8 mouse cellular contexts compared by ENCODE assay signal in genomic region chr7:67372729-67373583, GRCm38 (mm10). TPM values are rescaled to one million over a fixed set of nuclear protein-coding genes. Genes with fewer than 3 reads are reported as not detected.
DNase-seq lines count a peak whose midpoint lies in the region; ATAC-seq and TF ChIP-seq lines count a peak whose summit lies in the region.

Mef2a (minus strand) TSS chr7:67372858.

- no peaks in the 10 kb centered on the region for H3K9me3 ChIP-seq in G1E (replicated peaks)
- H3K9me3 ChIP-seq in forebrain, embryonic 16.5 days (ENCODE audit: control insufficient read depth, low read length), result no peaks in the 10 kb centered on the region
- no peaks in the 10 kb centered on the region for H3K9me3 ChIP-seq in lung, embryonic 14.5 days (ENCODE audit: low read depth, low read length)

- no peak for TF ChIP-seq CTCF in G1E (IDR thresholded peaks at IDR 0.05; ENCODE audit: low read depth, low read length)
- TF ChIP-seq CTCF in layer of hippocampus, adult 2 months (conservative IDR thresholded peaks at IDR 0.05), result no peak
- no peak for TF ChIP-seq CTCF in lung, embryonic 14.5 days (IDR thresholded peaks at IDR 0.05; ENCODE audit: low read depth)
- TF ChIP-seq CTCF in olfactory bulb, adult 2 months (IDR thresholded peaks at IDR 0.05; ENCODE audit: insufficient read depth, low read depth, low read length), result no peak; the same call in 1 of the 2 replicates
- 0 out of 2 replicates have a peak, but pooled peaks have one; percentile 5 for TF ChIP-seq CTCF in thymus, adult 2 months (IDR thresholded peaks at IDR 0.05; ENCODE audit: borderline replicate concordance, control insufficient read depth, extremely low read depth, insufficient read depth, low read length, poor library complexity)

- H3K27ac ChIP-seq in forebrain, embryonic 16.5 days (ENCODE audit: low read length), result peak within 1 kb of the TSS; percentile 98
- peak within 1 kb of the TSS; percentile 100 for H3K27ac ChIP-seq in layer of hippocampus, adult 2 months
- peak within 1 kb of the TSS; percentile 100 for H3K27ac ChIP-seq in lung, embryonic 14.5 days (ENCODE audit: low read depth)
- peak within 1 kb of the TSS; percentile 100 for H3K27ac ChIP-seq in olfactory bulb, adult 2 months (ENCODE audit: insufficient read depth, low read depth, low read length)
- H3K27ac ChIP-seq in thymus, adult 2 months (ENCODE audit: control insufficient read depth, insufficient read depth, low read length), result peak within 1 kb of the TSS; percentile 83

- H3K4me2 ChIP-seq in forebrain, embryonic 16.5 days (ENCODE audit: low read length), result peak within 1 kb of the TSS; percentile 99
- H3K4me2 ChIP-seq in lung, embryonic 14.5 days, result peak within 1 kb of the TSS; percentile 95

- peak within 1 kb of the TSS; percentile 99 for H3K9ac ChIP-seq in forebrain, embryonic 16.5 days (replicated peaks; ENCODE audit: low read depth, low read length)
- H3K9ac ChIP-seq in lung, embryonic 14.5 days, result peak within 1 kb of the TSS; percentile 97

- H3K36me3 ChIP-seq in G1E (replicated peaks), result no peaks in the 10 kb centered on the region
- H3K36me3 ChIP-seq in forebrain, embryonic 16.5 days (ENCODE audit: control insufficient read depth, insufficient read depth), result no peaks in the 10 kb centered on the region
- H3K36me3 ChIP-seq in lung, embryonic 14.5 days (ENCODE audit: insufficient read depth), result no peaks in the 10 kb centered on the region
- H3K36me3 ChIP-seq in thymus, adult 2 months (ENCODE audit: control insufficient read depth, insufficient read depth, low read length), result no peaks in the 10 kb centered on the region

- under 1% methylated on average over 88 of the region's 89 CpGs for WGBS in forebrain, embryonic 16.5 days
- 0% methylated on average over 88 of the region's 89 CpGs for WGBS in lung, embryonic 14.5 days
- WGBS in olfactory bulb, adult 2 months, result under 1% methylated on average over 88 of the region's 89 CpGs
- WGBS in thymus, adult 2 months, result under 1% methylated on average over 89 of the region's 89 CpGs

- peaks cover 25% of the 10 kb centered on the region for H3K27me3 ChIP-seq in G1E (ENCODE audit: insufficient read depth, low read length)
- no peaks in the 10 kb centered on the region; the same call in 1 of the 2 replicates for H3K27me3 ChIP-seq in forebrain, embryonic 16.5 days (replicated peaks; ENCODE audit: control insufficient read depth, insufficient read depth, low read length)
- H3K27me3 ChIP-seq in lung, embryonic 14.5 days (ENCODE audit: insufficient read depth, low read length), result no peaks in the 10 kb centered on the region
- no peaks in the 10 kb centered on the region for H3K27me3 ChIP-seq in thymus, adult 2 months (ENCODE audit: control insufficient read depth, insufficient read depth, low read length)

- H3K4me3 ChIP-seq in G1E (ENCODE audit: low read depth, low read length), result peak within 1 kb of the TSS; percentile 83
- peak within 1 kb of the TSS; percentile 71 for H3K4me3 ChIP-seq in forebrain, embryonic 16.5 days (replicated peaks; ENCODE audit: low read length)
- H3K4me3 ChIP-seq in layer of hippocampus, adult 2 months, result peak within 1 kb of the TSS; percentile 89
- peak within 1 kb of the TSS; percentile 92 for H3K4me3 ChIP-seq in lung, embryonic 14.5 days (ENCODE audit: low read depth, low read length)
- H3K4me3 ChIP-seq in olfactory bulb, adult 2 months (ENCODE audit: insufficient read depth, low read depth, low read length), result peak within 1 kb of the TSS; percentile 99
- H3K4me3 ChIP-seq in thymus, adult 2 months (ENCODE audit: control insufficient read depth, insufficient read depth, low read length), result peak within 1 kb of the TSS; percentile 100

- H3K4me1 ChIP-seq in G1E (ENCODE audit: insufficient read depth, low read depth, low read length), result peaks cover 23% of the 10 kb centered on the region
- H3K4me1 ChIP-seq in forebrain, embryonic 16.5 days (replicated peaks; ENCODE audit: control insufficient read depth, insufficient read depth, low read length), result peaks cover 13% of the 10 kb centered on the region
- peaks cover 16% of the 10 kb centered on the region; the same call in 1 of the 2 replicates for H3K4me1 ChIP-seq in lung, embryonic 14.5 days (ENCODE audit: insufficient read depth)
- H3K4me1 ChIP-seq in olfactory bulb, adult 2 months (ENCODE audit: control insufficient read depth, insufficient read depth, low read length), result peaks cover 10% of the 10 kb centered on the region
- peaks cover 18% of the 10 kb centered on the region for H3K4me1 ChIP-seq in thymus, adult 2 months (replicated peaks; ENCODE audit: control insufficient read depth, insufficient read depth, low read length)

- peak; percentile 86 for TF ChIP-seq POLR2A in olfactory bulb, adult 2 months (IDR thresholded peaks at IDR 0.05; ENCODE audit: insufficient read depth, low read depth, low read length)
- TF ChIP-seq POLR2A in thymus, adult 2 months (IDR thresholded peaks at IDR 0.05; ENCODE audit: control insufficient read depth, extremely low read depth, insufficient read depth, low read length, poor library complexity), result peak; percentile 89

- ATAC-seq in G1E (ENCODE audit: extremely low read depth, insufficient number of reproducible peaks, low FRiP score, poor library complexity, severe bottlenecking), result peak; percentile 55
- ATAC-seq in forebrain, embryonic 16.5 days, result peak; percentile 93
- peak; percentile 92 for ATAC-seq in lung, embryonic 14.5 days (ENCODE audit: insufficient read depth)

- intact Hi-C loops in heart, postnatal 36 days (cut with DNase I), result loop anchor here (2.0 to 5.0 kb wide), 6 partner anchors 78 to 258 kb away; no protein-coding TSS in a partner anchor

- DNase-seq in G1E (ENCODE audit: low spot score), result peak; percentile 94
- DNase-seq in cerebellum, adult 18-20 months, result peak; percentile 95 to 98
- DNase-seq in heart, postnatal 36 days, result peak; percentile 97 to 99
- peak; percentile 92 to 96 for DNase-seq in layer of hippocampus, adult 2 months (ENCODE audit: low spot score in 2 of 2)
- DNase-seq in lung, embryonic 14.5 days, result peak; percentile 98
- DNase-seq in thymus, adult 2 months, result peak; percentile 96

RNA-seq across cellular contexts. Expression of gene Mef2a, which starts in this region (rescaled TPM):
- total RNA-seq in G1E (2014; fragmentation: Nextera tagmentation) (53.3 and 64.8 TPM in 2 replicates), G1E (2017) (20.1 and 24.4 TPM in 2 replicates)
- 3.6 and 3.8 TPM in 2 replicates for polyA plus RNA-seq in G1E (2012)
- polyA plus RNA-seq in forebrain, embryonic 16.5 days (2015; fragmentation: Nextera tagmentation; extraction: Ambion mirVana), result 43.8 and 45.0 TPM in 2 replicates
- total RNA-seq in heart, postnatal 36 days (2021), result 100 to 1,000 TPM; 126 to 142 TPM
- 100 to 1,000 TPM; 151 to 157 TPM for total RNA-seq in layer of hippocampus, adult 2 months (2021)
- polyA plus RNA-seq in lung, embryonic 14.5 days (2014; fragmentation: Nextera tagmentation; extraction: Ambion mirVana), result 51.6 and 55.5 TPM in 2 replicates
- polyA plus RNA-seq in olfactory bulb, adult 2 months (2012; ENCODE audit: insufficient read depth, insufficient read length, low replicate concordance, missing spikeins), result 95.0 and 201 TPM in 2 replicates
- polyA plus RNA-seq in thymus, adult 2 months (2012; rRNA removed), result 66.6 and 75.3 TPM in 2 replicates

Comparison
In these comparisons a context has a peak if more than half of its experiments do, and no peak if none do; other contexts are left out.
1. Peak in every context shown above with its lines: DNase-seq, ATAC-seq, H3K4me3 ChIP-seq and H3K27ac ChIP-seq.